Mouse (Mus musculus) small intestine, adult 2 months (tissue): Measurements from ENCODE around the gene Ptpro. TPM values are rescaled to one million over a fixed set of nuclear protein-coding genes. Genes with fewer than 3 reads are reported as not detected.

Experiments used
- H3K27ac ChIP-seq: fragments of 200-500 bp; 2 replicates; pipeline ENCODE4 v1.5.1; 2012; ENCODE audit warnings: low read depth, low read length, control low read depth, inconsistent platforms; ENCODE audit not compliant: insufficient read depth
- H3K27me3 ChIP-seq: fragments of 200-500 bp; 2 replicates; pipeline ENCODE4 v1.6.1; 2012; ENCODE audit warnings: mild to moderate bottlenecking, moderate library complexity, low read length, inconsistent platforms; ENCODE audit not compliant: control insufficient read depth, insufficient read depth
- H3K36me3 ChIP-seq: fragments of 200-500 bp; 2 replicates; pipeline ENCODE4 v1.6.1; 2012; ENCODE audit warnings: mild to moderate bottlenecking, low read length, control low read depth, inconsistent platforms; ENCODE audit not compliant: control insufficient read depth, insufficient read depth
- H3K4me1 ChIP-seq: fragments of 200-500 bp; 2 replicates; pipeline ENCODE4 v1.6.1; 2012; ENCODE audit warnings: low read length, inconsistent platforms, mixed read lengths; ENCODE audit not compliant: control insufficient read depth, insufficient read depth, insufficient read length
- H3K4me3 ChIP-seq: fragments of 200-500 bp; 2 replicates; pipeline ENCODE4 v1.5.1; 2012; ENCODE audit warnings: low read depth, mild to moderate bottlenecking, control low read depth, inconsistent platforms, low read length, moderate library complexity
- CTCF ChIP-seq: fragments of 200-500 bp; IDR thresholded peaks from 2 replicates; pipeline ENCODE4 v1.5.1; 2012; ENCODE audit warnings: low read depth, mild to moderate bottlenecking, control low read depth, inconsistent platforms, low read length, moderate library complexity, mixed read lengths; ENCODE audit not compliant: insufficient replicate concordance, insufficient read length; ENCODE audit errors: extremely low read depth
- POLR2A ChIP-seq: fragments of 200-500 bp; IDR thresholded peaks from 2 replicates; pipeline ENCODE4 v1.6.1; 2012; ENCODE audit warnings: low read depth, mild to moderate bottlenecking, control low read depth, inconsistent platforms, low read length, moderate library complexity
- WGBS: fragments of 180-500 bp; shearing (Covaris S2); methylation state at CpG from one replicate; pipeline ENCODE4 v1.1.7; 2018; 5-methylcytosine and 5-hydroxymethylcytosine counted together
- polyA plus RNA-seq: library from polyadenylated mRNA; depleted of rRNA; stranded (reverse); fragments of >200 nt; gene quantifications from 2 replicates; pipeline ENCODE4 v1.2.3, GENCODE M21; 2012

Ptpro gene
- polyA plus RNA-seq, 1 experiment: 0.55 TPM

- WGBS: 71% methylated on average over 5 of the region's 5 CpGs
Observed at GRCm38 (mm10) chr6:137343688-137344441, 91.7 kb downstream of the Ptpro start.

GRCm38 (mm10) chr6:137360166-137360565 is 108.0 kb downstream of the Ptpro start:
- TF ChIP-seq POLR2A (no peak), CTCF (no peak)
- 63% methylated on average over 7 of the region's 7 CpGs for WGBS

More at GRCm38 (mm10) chr6:137343688-137344441, 91.7 kb downstream of the Ptpro start:
- Histone ChIP-seq H3K27ac (no peak overlapping the region), H3K4me1 (no peaks in the 10 kb centered on the region), H3K36me3 (no peaks in the 10 kb centered on the region), H3K27me3 (no peaks in the 10 kb centered on the region), H3K4me3 (no peak overlapping the region)
- no peak for TF ChIP-seq POLR2A
- no peak for TF ChIP-seq CTCF

GRCm38 (mm10) chr6:137362216-137362615 is 110.1 kb downstream of the Ptpro start:
- TF ChIP-seq POLR2A: no peak
- TF ChIP-seq CTCF: no peak
- 54% methylated on average over 8 of the region's 8 CpGs for WGBS
- Histone ChIP-seq H3K4me1 (no peaks in the 10 kb centered on the region), H3K4me3 (no peak overlapping the region), H3K36me3 (no peaks in the 10 kb centered on the region), H3K27ac (no peak overlapping the region), H3K27me3 (no peaks in the 10 kb centered on the region)

More at GRCm38 (mm10) chr6:137360166-137360565, 108.0 kb downstream of the Ptpro start:
- Histone ChIP-seq H3K4me1 (no peaks in the 10 kb centered on the region), H3K4me3 (no peak overlapping the region), H3K27ac (no peak overlapping the region), H3K27me3 (no peaks in the 10 kb centered on the region), H3K36me3 (no peaks in the 10 kb centered on the region)

GRCm38 (mm10) chr6:137364681-137365080 is 112.6 kb downstream of the Ptpro start:
- H3K36me3 ChIP-seq: no peaks in the 10 kb centered on the region
- no peaks in the 10 kb centered on the region for H3K4me1 ChIP-seq
- TF ChIP-seq CTCF (no peak), POLR2A (no peak)
- H3K4me3 ChIP-seq: no peak overlapping the region
- H3K27ac ChIP-seq: no peak overlapping the region
- H3K27me3 ChIP-seq: no peaks in the 10 kb centered on the region
- WGBS: 62% methylated on average over 5 of the region's 5 CpGs

GRCm38 (mm10) chr6:137365637-137366036 is 113.5 kb downstream of the Ptpro start:
- 81% methylated on average over 2 of the region's 2 CpGs for WGBS
- TF ChIP-seq POLR2A: no peak
- no peak for TF ChIP-seq CTCF
- Histone ChIP-seq H3K36me3 (no peaks in the 10 kb centered on the region), H3K4me1 (no peaks in the 10 kb centered on the region), H3K27ac (no peak overlapping the region), H3K27me3 (no peaks in the 10 kb centered on the region), H3K4me3 (no peak overlapping the region)

GRCm38 (mm10) chr6:137370745-137371144 is 118.6 kb downstream of the Ptpro start:
- Histone ChIP-seq H3K4me3 (no peak overlapping the region), H3K27ac (no peak overlapping the region), H3K27me3 (no peaks in the 10 kb centered on the region), H3K4me1 (no peaks in the 10 kb centered on the region), H3K36me3 (no peaks in the 10 kb centered on the region)
- TF ChIP-seq POLR2A: no peak
- no peak for TF ChIP-seq CTCF
- 26% methylated on average over 8 of the region's 8 CpGs for WGBS

- Histone ChIP-seq H3K27ac (no peak overlapping the region), H3K4me1 (no peaks in the 10 kb centered on the region), H3K27me3 (no peaks in the 10 kb centered on the region), H3K4me3 (no peak overlapping the region), H3K36me3 (no peaks in the 10 kb centered on the region)
- WGBS: 75% methylated on average over 6 of the region's 6 CpGs
- TF ChIP-seq CTCF (no peak), POLR2A (no peak)
Observed at GRCm38 (mm10) chr6:137371455-137371854, 119.3 kb downstream of the Ptpro start.

- H3K4me1 ChIP-seq: no peaks in the 10 kb centered on the region
- TF ChIP-seq POLR2A: no peak
- TF ChIP-seq CTCF: no peak
- no peaks in the 10 kb centered on the region for H3K27me3 ChIP-seq
- no peak overlapping the region for H3K27ac ChIP-seq
- H3K36me3 ChIP-seq: no peaks in the 10 kb centered on the region
- no peak overlapping the region for H3K4me3 ChIP-seq
- 26% methylated on average over 6 of the region's 6 CpGs for WGBS
Observed at GRCm38 (mm10) chr6:137373920-137374319, 121.8 kb downstream of the Ptpro start.
